Mouse (Mus musculus) lung, embryonic 14.5 days (tissue): ENCODE measurements around the gene Lmntd2. TPM values are rescaled to one million over a fixed set of nuclear protein-coding genes. Genes with fewer than 3 reads are reported as not detected.

ENCODE experiments used
- ATAC-seq: fragments of 200-750 bp; cut with Nextera tagmentation; 2 replicates; pipeline ENCODE4 v1.8.0; 2017; ENCODE audit warnings: mild to moderate bottlenecking, moderate TSS enrichment, moderate library complexity; ENCODE audit not compliant: insufficient read depth
- DNase-seq: peaks from one replicate; pipeline ENCODE4 v3.0.0-alpha.2; 2015
- H3K27ac ChIP-seq: fragments of 300-500 bp; sonication (generic); 2 replicates; pipeline ENCODE4 v1.5.1; 2014; ENCODE audit warnings: low read depth, mild to moderate bottlenecking, moderate library complexity
- H3K27me3 ChIP-seq: fragments of 300-500 bp; sonication (generic); 2 replicates; pipeline ENCODE4 v1.6.1; 2014; ENCODE audit warnings: low read length, control low read depth; ENCODE audit not compliant: insufficient read depth
- H3K36me3 ChIP-seq: fragments of 300-500 bp; sonication (generic); 2 replicates; pipeline ENCODE4 v1.6.1; 2014; ENCODE audit warnings: control low read depth; ENCODE audit not compliant: insufficient read depth
- H3K4me1 ChIP-seq: fragments of 300-500 bp; sonication (generic); 2 replicates; pipeline ENCODE4 v1.6.1; 2014; ENCODE audit warnings: antibody characterized with exemption, control low read depth; ENCODE audit not compliant: insufficient read depth
- H3K4me2 ChIP-seq: fragments of 300-500 bp; sonication (generic); 2 replicates; pipeline ENCODE4 v1.6.1; 2014; ENCODE audit warnings: mild to moderate bottlenecking
- H3K4me3 ChIP-seq: fragments of 300-500 bp; sonication (generic); 2 replicates; pipeline ENCODE4 v1.5.1; 2014; ENCODE audit warnings: low read depth, low read length
- H3K9ac ChIP-seq: fragments of 300-500 bp; sonication (generic); 2 replicates; pipeline ENCODE4 v1.6.1; 2014
- H3K9me3 ChIP-seq: fragments of 300-500 bp; sonication (generic); 2 replicates; pipeline ENCODE4 v1.6.1; 2016; ENCODE audit warnings: low read depth, low read length, control low read depth
- CTCF ChIP-seq: IDR thresholded peaks from 2 replicates; pipeline ENCODE4 v1.5.1; 2016; ENCODE audit warnings: antibody characterized with exemption, low read depth
- WGBS: fragments of 180-500 bp; shearing (Covaris S2); extraction: QIAGEN DNeasy Blood & Tissue Kit; methylation state at CpG from one replicate; pipeline ENCODE4 v1.1.7; 2014; 5-methylcytosine and 5-hydroxymethylcytosine counted together
- polyA plus RNA-seq: library from polyadenylated mRNA; unstranded; fragments of >200 nt; fragmentation: Nextera tagmentation; extraction: Ambion mirVana; gene quantifications from 2 replicates; pipeline ENCODE4 v1.2.1, GENCODE M21; 2014

Gene Lmntd2
- polyA plus RNA-seq, 1 experiment from 2014 or later, result 1.4 TPM

- no peak overlapping the region for H3K4me3 ChIP-seq
- peaks cover 5% of the 10 kb centered on the region; the same call in 1 of the 2 replicates for H3K4me1 ChIP-seq
- no peaks in the 10 kb centered on the region for H3K9me3 ChIP-seq
- WGBS, result 52% methylated on average over 12 of the region's 12 CpGs
- DNase-seq (no peak), ATAC-seq (no peak)
- H3K4me2 ChIP-seq, result no peak overlapping the region
- TF ChIP-seq CTCF, result no peak
- no peaks in the 10 kb centered on the region for H3K36me3 ChIP-seq
- no peaks in the 10 kb centered on the region for H3K27me3 ChIP-seq
- H3K27ac ChIP-seq, result no peak overlapping the region
- H3K9ac ChIP-seq, result no peak overlapping the region
Measured at GRCm38 (mm10) chr7:141210137-141210536, 3.7 kb downstream of the Lmntd2 start.

DNA sequence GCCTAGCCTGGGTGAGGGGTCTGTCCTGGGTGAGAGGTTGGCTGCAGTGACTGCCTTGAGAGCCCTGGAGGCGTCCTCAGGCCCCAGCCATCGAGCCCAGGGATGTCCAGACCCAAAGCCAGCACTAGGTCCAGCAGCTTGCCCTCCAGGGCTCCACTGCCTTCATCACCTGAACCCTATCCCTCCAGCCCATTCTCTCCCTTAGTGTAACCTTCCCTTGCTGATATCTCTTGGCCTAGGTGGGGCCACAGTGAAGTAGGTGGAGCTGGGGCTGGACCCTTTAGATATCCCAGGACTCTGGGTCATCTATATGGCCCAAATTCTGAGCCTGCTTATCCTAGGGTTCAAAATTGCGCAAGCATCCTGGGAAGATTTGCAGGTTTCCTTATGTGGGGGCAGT lies 4.4 kb downstream of the Lmntd2 start:
- Histone ChIP-seq H3K36me3 (no peaks in the 10 kb centered on the region), H3K27ac (no peak overlapping the region), H3K4me2 (no peak overlapping the region), H3K4me1 (no peaks in the 10 kb centered on the region; the same call in 1 of the 2 replicates), H3K9ac (no peak overlapping the region), H3K4me3 (no peak overlapping the region), H3K27me3 (no peaks in the 10 kb centered on the region), H3K9me3 (no peaks in the 10 kb centered on the region)
- ATAC-seq (no peak; the same call in 1 of the 2 replicates), DNase-seq (no peak)
- TF ChIP-seq CTCF, result no peak
- 79% methylated on average over 3 of the region's 3 CpGs for WGBS

- no peak overlapping the region for H3K4me2 ChIP-seq
- H3K27me3 ChIP-seq, result no peaks in the 10 kb centered on the region
- H3K4me1 ChIP-seq, result no peaks in the 10 kb centered on the region
- no peak overlapping the region for H3K4me3 ChIP-seq
- H3K9me3 ChIP-seq, result no peaks in the 10 kb centered on the region
- 89% methylated on average over 18 of the region's 18 CpGs for WGBS
- no peak for TF ChIP-seq CTCF
- H3K9ac ChIP-seq, result no peak overlapping the region
- ATAC-seq (no peak), DNase-seq (no peak)
- H3K36me3 ChIP-seq, result no peaks in the 10 kb centered on the region
- no peak overlapping the region for H3K27ac ChIP-seq
Measured at GRCm38 (mm10) chr7:141206182-141206937, 7.5 kb downstream of the Lmntd2 start.

DNA sequence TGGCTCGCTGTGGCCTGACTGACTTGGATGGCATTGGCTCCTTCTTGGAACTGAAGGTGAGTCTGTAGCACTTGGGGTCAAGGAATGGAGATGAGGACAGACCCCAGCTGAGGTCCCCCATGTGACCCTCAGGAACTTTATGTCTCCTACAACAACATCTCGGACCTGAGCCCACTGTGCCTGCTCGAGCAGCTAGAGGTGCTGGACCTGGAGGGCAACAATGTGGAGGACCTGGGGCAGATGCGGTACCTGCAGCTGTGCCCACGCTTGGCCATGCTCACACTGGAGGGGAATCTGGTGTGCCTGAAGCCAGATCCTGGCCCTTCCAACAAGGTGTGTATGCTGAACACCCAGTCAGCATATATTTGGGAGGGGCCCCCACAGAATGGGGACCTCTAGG lies 8.4 kb downstream of the Lmntd2 start:
- H3K9ac ChIP-seq, result no peak overlapping the region
- TF ChIP-seq CTCF, result no peak
- no peak overlapping the region for H3K27ac ChIP-seq
- DNase-seq, result no peak
- no peak overlapping the region for H3K4me3 ChIP-seq
- H3K27me3 ChIP-seq, result no peaks in the 10 kb centered on the region
- no peak for ATAC-seq
- 88% methylated on average over 5 of the region's 5 CpGs for WGBS
- no peak overlapping the region for H3K4me2 ChIP-seq
- no peaks in the 10 kb centered on the region for H3K36me3 ChIP-seq
- no peaks in the 10 kb centered on the region for H3K4me1 ChIP-seq
- no peaks in the 10 kb centered on the region for H3K9me3 ChIP-seq

- Histone ChIP-seq H3K27ac (no peak overlapping the region), H3K4me3 (no peak overlapping the region), H3K27me3 (no peaks in the 10 kb centered on the region), H3K4me2 (no peak overlapping the region), H3K4me1 (no peaks in the 10 kb centered on the region), H3K9me3 (no peaks in the 10 kb centered on the region), H3K36me3 (no peaks in the 10 kb centered on the region), H3K9ac (no peak overlapping the region)
- no peak for DNase-seq
- TF ChIP-seq CTCF, result no peak
- no peak for ATAC-seq
- WGBS, result 72% methylated on average over 3 of the region's 3 CpGs
Measured at GRCm38 (mm10) chr7:141204546-141204945, 9.3 kb downstream of the Lmntd2 start.

DNA sequence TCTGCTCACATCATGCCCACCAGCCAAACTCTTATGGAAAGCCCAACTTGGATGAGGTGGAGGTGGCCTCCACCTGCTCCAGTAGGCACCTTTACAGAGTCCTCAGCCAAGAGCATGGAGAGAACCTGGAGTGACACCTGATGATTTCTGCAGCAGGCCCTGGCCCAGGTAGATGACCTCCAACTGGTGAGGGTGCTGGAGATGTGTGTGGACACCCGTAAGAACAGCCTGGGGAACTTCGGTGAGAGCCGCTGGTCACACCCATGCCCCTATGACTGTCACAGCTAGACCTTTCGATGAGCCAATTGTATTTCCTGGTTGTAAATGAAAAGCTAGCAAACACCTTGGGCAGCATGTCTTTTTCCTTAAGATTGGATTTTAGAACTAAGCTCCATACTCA lies 15.8 kb downstream of the Lmntd2 start:
- Histone ChIP-seq H3K36me3 (no peaks in the 10 kb centered on the region), H3K4me1 (no peaks in the 10 kb centered on the region), H3K4me2 (no peak overlapping the region), H3K9me3 (no peaks in the 10 kb centered on the region), H3K27me3 (no peaks in the 10 kb centered on the region), H3K9ac (no peak overlapping the region), H3K4me3 (no peak overlapping the region), H3K27ac (no peak overlapping the region)
- 89% methylated on average over 4 of the region's 4 CpGs for WGBS
- no peak for TF ChIP-seq CTCF
- no peak for ATAC-seq
- no peak for DNase-seq

GRCm38 (mm10) chr7:141196619-141197282 lies 17.1 kb downstream of the Lmntd2 start:
- H3K4me1 ChIP-seq, result peaks cover 10% of the 10 kb centered on the region
- H3K27ac ChIP-seq, result no peak overlapping the region
- WGBS, result 91% methylated on average over 8 of the region's 8 CpGs

More at GRCm38 (mm10) chr7:141196619-141197282, 17.1 kb downstream of the Lmntd2 start:
- DNase-seq, result no peak
- no peaks in the 10 kb centered on the region for H3K9me3 ChIP-seq
- no peak overlapping the region for H3K9ac ChIP-seq
- ATAC-seq, result no peak
- no peak for TF ChIP-seq CTCF
- H3K4me2 ChIP-seq, result no peak overlapping the region
- no peaks in the 10 kb centered on the region for H3K27me3 ChIP-seq
- H3K36me3 ChIP-seq, result peaks cover 8% of the 10 kb centered on the region
- H3K4me3 ChIP-seq, result no peak overlapping the region
